Mouse (Mus musculus) ES-E14 (cell line): ENCODE measurements around the gene Bloc1s3.

Source experiments
- CHD2 ChIP-seq: IDR thresholded peaks from 2 replicates; pipeline ENCODE4 v1.6.1; 2014; ENCODE audit warnings: mild to moderate bottlenecking, low read depth, low read length, inconsistent platforms
- MAFK ChIP-seq: IDR thresholded peaks from 2 replicates; pipeline ENCODE4 v1.6.1; 2014; ENCODE audit warnings: mild to moderate bottlenecking, low read depth, low read length, inconsistent platforms; ENCODE audit not compliant: insufficient read depth
- ZC3H11A ChIP-seq: IDR thresholded peaks from 2 replicates; pipeline ENCODE4 v1.6.1; 2012; ENCODE audit warnings: low read depth, mild to moderate bottlenecking, inconsistent platforms, low read length, borderline replicate concordance
- ZNF384 ChIP-seq: IDR thresholded peaks from 2 replicates; pipeline ENCODE4 v1.6.1; 2012; ENCODE audit warnings: low read depth, low read length, inconsistent platforms

- TF ChIP-seq MAFK = no peak
- no peak for TF ChIP-seq ZC3H11A
- TF ChIP-seq CHD2 = no peak
- no peak for TF ChIP-seq ZNF384
These were observed 13.3 kb downstream of the Bloc1s3 start for GRCm38 (mm10) chr7:19494751-19495474.
